Mouse (Mus musculus): ENCODE measurements around the gene Ap1s3.
A peak's percentile ranks its signal among the peaks of the same experiment; 100 is the strongest.

Gene Ap1s3

DNA sequence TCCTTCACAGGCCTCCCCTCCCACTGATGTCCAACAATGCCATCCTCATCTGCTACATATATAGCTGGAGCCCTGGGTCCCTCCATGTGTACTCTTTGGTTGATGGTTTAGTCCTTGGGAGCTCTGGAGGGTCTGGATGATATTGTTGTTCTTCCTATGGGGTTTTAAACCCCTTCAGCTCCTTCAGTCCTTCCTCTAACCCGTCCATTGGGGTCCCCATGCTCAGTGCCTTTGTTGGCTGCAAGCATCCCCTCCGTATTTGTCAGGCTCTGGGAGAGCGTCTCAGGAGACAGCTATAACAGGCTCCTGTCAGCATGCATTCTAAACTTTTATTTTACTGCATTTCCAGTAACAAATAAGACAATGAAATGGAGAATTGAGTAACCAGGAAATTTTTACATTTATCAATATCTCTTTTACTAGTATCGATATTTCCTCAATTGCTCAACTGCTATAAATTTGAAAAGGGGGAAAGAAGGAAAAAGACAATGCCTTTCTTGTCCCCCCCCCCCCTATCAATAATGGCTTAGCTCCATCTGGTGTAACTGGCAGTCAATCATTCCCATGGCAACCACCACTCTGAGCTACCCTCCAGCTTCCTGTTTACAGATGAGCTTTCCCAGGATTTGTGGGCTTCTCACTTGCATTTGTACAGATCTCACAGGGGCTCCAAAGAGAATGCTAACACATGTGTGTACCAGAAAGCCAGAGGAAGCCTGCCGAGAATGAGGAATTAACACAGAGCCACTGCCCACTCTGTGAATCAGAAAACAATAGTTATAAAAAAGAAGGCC is 73.2 kb downstream of the Ap1s3 start:
- no peak for DNase-seq (ENCODE audit: low spot score)

DNA sequence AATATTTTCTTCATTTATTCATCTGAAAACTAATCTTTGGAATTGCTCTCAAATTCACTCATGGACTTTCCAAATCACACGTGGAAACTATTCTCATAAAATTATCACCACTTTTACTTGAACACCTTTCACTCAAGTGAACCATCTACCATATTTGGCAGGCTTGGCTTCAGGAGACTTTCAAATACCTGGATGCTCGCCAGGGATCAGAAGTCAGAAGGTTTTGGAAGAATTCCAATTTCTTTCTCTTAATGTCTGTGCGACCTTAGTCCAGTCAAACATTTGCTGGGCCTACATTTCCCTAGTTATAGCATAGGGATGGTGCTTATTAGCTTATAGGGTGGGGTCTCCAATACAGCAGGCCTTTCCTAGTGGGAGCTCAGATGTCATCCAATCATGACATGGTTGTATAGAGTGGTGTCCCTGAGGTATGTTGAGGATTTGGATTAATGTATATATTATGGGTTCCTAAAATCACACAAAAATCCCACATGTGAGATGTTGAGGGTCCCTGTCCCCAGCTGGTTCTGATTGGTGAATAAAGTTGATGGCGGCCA is 79.0 kb downstream of the Ap1s3 start:
- DNase-seq (ENCODE audit: low spot score): no peak

DNA sequence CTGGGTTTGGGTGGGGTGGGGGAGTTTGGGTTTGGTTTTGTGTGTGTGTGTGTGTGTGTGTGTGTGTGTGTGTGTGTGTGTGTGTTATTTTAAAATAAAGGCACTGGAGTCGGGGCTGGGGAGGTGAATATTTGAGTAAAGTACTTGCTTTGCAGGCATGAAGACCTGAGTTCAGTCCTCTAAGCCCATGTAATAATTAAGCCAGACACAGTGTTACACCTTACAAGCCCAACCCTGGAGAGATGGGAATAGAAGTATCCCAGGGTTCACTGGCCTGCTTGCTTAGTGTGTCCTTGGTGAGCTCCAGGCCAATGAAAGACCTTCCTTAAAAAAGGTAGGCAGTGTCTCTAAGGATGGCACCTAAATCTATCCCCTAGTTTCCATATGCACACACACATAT is 80.7 kb downstream of the Ap1s3 start:
- DNase-seq (ENCODE audit: low spot score): no peak

DNA sequence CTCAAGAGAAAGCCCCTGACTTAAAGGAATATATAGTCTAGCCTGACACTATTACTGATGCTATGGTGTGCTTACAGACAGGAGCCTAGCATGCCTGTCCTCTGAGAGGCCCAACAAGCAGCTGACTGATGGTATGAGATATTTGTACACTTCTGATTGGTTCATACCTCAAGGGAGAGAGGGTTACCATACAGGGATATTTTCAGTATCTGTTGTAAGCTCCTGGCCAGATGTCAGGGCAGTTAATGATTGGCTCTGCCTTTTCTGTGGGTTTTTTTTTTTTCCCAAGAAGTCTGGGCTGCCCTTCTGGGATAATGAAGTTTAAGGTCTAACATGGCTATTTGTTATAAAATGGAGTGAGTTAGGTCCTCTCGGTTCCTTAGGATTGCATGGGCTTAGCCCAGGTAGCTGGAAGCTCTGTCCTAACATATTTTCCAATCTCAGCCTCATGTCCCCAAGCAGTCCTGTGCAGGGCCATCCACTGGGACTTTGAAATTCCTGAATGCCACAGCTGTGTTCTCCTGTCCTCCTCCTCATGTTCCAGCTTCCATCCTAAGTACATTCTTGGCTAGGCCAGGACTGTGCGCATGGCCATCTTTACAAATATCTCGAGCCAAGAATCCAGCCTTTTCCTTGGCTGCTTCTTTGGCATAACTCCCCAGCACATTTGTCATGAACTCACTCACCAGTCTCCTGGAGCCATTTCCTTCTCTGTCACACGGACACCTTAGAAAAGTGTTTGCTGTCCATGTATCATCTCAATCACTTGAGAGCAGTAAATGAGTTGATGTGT is 81.6 kb downstream of the Ap1s3 start:
- no peak for DNase-seq (ENCODE audit: low spot score)

DNA sequence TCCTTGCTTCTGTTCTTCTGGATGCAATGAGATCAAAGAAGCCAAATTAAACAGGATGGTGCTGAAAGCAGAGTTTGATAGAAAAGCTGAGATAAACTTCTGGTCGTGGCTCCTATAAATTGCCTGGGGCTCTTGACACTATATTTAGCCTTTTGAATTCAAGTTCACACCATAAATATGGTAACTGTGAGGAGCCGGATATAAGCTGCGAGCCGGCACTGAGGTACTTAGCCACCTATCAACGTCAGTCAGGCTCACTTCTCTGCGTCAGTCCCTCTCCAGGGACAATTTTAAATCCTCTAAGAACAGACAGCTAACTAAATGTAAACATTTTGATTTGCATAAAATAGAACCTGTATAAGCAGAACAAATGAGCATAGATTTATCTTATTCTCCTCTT is 82.3 kb downstream of the Ap1s3 start:
- DNase-seq (ENCODE audit: low spot score): no peak

DNA sequence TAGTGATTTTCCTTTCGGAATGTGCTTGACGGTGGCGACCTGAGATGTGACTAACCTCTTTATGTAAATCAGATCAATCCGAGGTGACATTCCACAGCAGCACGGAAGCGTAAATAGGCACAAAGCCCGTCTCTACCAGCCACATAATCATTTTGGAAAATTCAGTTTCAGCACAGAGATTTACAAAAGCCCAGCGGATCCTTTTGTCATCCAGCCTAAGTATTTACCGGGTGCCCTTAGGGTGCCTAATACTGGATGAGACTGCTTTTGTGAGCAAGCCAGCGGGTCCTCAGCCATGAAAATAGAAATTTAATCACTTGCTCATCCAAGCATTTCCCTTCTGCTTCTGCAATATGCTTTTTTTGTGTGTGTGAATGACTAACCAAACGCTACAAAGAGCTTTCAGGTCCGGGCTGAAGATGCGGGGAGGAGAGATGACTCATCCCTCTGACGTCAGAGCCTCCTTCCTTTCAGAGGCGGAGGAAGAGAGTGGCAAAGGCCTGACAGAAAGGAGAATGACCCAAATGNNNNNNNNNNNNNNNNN is 90.6 kb downstream of the Ap1s3 start:
- peak; percentile 63 for DNase-seq (ENCODE audit: low spot score)

DNA sequence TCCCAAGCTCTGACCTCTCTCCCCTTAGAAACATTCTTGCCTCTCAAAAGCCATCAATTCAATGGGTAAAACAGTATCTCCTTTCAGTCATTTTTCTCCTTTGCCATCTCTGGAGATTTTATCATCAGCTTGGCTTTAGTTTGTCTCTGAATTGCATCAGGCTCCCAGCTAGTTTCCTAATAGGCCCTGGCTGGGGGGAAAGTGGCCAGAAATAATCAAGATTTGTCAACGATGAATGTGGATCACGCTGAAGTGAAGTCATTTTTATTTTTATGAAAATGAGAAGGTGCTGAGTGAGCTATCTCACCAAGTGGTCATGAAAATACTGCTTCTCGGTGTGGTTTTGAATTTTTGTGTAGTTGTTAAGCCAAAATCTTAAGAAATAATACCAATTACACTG is 94.4 kb downstream of the Ap1s3 start:
- DNase-seq (ENCODE audit: low spot score): no peak

DNA sequence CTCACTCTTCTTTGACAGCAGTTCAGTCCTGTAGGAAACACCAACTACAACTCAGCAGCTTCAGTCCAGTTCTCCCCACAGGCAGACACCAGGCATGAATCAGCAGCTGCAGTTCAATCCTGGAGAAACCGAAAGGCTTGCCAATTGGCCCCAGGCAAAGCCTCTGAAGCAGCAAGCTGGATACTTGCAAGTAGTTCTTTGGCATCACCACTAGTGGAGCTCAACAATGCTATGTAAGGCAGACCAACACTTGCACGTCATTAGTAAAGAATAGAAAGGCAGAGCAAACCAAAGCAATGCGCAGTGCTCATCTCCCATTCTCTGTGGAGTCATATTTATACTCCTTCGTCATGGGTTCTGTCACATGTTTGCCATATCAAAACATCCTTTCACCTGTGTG is 99.9 kb downstream of the Ap1s3 start:
- DNase-seq (ENCODE audit: low spot score): no peak

DNA sequence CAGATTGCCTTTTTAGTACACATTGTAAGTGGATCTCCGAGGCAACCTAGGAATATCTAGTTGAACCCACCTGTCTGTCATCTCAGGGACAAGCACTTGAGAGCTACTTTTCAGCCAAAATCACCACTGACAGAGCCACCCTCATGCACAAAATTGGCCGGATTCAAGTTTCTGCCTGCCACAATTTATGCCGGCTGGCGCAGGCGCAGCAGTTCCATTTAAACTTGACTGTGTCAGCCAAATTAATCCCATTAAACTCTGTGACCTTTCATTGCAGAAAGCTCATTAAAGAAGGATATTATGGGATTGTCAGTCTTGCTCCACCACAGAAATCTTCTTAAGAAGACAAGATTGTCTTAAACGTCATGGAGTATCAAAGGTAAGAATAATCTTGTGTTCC is 100.6 kb downstream of the Ap1s3 start:
- DNase-seq (ENCODE audit: low spot score): no peak

DNA sequence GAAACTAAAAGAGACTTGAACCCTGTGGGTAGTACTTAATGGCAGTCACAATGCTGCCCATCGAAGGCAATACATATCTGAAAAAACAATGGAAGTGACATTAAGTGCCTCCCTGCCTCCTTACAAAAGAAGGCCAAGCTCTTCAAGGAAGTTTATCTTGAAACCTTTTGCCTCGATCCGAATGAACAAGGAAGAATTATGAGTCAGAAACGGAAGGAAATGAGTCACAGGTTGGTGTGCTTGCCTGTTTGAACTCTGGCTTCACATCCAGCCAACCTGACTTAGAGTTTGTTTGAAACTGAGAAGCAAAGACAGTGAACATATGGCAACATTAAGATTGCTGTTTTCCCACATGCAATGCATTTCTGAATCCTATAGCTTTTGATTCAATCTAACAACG is 110.6 kb downstream of the Ap1s3 start:
- DNase-seq (ENCODE audit: low spot score): no peak

All from left cerebral cortex, adult 11 months (tissue).